Mouse (Mus musculus) spleen, adult 12 weeks (tissue): ENCODE data around the gene Pdss2.

Source experiments
- DNase-seq: peaks from one replicate; pipeline ENCODE4 v3.0.0; 2022; ENCODE audit warnings: low spot score

Pdss2 gene

GRCm38 (mm10) chr10:43312211-43312610, 90.9 kb downstream of the Pdss2 start:
- no peak for DNase-seq

- DNase-seq: no peak
Measured at GRCm38 (mm10) chr10:43312658-43313417, 91.6 kb downstream of the Pdss2 start.

DNA sequence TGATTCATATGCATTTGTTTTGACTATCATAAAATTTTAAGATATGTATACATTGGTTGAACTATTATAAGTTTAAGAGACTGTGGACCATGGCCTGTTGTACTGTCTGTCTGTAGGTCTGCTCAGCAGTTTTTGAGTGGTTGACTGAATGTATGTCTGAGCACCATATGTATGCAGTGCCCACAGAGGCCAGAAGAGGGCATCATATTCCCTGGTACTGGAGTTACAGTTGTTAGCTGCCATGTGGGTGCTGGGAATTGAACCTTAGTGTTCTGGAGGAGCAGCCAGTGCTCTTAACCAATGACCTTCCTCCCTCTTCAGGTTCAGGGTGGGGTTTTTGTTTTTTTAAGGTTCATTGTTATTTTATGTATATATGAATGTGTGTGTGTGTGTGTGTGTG, 93.9 kb downstream of the Pdss2 start:
- DNase-seq: no peak

DNA sequence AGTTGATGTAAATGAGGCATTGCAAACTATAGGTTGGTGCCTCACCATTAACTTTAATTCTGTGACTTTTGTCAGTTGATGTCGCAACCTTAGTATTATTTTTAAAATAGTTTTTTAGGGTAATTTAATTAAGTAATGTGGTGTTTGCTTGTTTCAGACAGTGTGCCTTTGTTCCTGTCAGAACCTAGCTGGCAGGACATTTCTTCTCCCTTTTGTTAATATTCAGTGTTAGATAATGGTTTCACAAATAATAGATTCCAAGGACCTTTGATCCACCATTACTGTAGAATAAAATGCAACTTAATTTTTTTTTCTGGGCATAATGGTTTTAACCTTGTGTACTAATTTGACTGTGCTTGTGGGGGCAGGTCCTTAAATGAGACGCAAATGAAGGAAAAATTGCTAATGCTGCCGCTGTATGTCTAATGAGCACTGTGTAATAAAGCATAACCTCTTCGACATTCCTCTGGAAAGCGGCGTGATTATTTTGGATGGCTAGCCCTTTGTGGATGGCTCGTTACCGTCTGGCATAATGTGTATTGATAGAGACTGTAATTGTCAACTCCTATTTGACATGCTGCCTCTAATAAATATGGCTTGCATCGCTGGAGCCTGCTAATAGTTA, 96.2 kb downstream of the Pdss2 start:
- no peak for DNase-seq

GRCm38 (mm10) chr10:43321019-43321418, 99.7 kb downstream of the Pdss2 start:
- DNase-seq: no peak

DNA sequence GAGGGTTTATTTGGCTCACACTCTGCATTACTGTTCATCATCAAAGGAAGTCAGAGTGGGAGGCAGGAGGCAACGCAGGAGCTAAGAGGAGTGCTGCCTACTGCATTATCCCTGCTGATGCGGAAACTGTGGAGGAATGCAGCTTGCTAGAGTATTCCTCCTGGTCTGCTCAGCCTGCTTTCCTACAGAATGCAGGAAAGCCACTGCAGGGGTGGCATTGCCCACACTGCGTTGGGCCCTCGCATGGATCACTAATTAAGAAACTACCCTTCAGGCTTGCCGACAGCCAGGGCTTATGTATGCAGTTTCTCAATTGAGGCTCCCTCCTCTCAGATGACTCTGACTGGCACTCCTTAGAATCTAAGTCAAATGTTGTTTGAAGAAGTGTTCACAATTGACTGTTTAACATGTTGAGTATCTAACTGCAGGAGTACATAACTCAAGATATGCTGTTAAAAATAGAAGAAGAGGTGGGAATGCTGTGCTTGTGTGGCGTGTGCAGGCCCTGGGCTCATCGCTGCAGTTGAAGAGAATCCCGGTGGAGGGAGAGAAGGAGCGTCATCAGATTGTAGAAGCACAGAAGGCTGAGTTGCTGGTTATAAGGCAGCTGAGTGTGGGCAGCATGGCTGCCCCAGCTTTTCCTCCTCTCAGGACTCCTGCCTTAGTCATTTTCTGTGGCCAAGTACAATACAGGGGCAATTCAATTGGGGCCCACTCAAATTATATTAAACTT, 101.3 kb downstream of the Pdss2 start:
- no peak for DNase-seq

DNA sequence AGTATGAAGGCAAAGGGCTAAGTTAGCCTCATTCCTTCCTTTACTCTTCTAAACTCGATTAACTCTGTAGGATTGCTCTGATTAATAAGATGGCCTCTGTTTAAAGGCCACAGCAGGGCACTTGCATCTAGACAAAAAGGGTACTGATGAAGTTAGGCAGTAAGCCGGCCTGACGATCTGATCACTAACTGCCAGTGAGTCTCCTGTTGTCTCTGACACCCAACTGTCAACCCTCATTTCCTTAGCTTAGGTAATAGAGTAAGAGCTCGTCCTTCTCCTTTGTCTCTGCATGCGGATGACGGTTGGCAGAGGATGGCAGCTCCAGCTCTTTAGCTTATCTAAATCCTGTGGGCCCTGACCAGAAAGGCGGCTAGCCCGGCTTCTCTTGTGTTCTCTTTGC, 102.1 kb downstream of the Pdss2 start:
- no peak for DNase-seq

GRCm38 (mm10) chr10:43329813-43330212, 108.5 kb downstream of the Pdss2 start:
- no peak for DNase-seq

- no peak for DNase-seq
Measured at GRCm38 (mm10) chr10:43330691-43331090, 109.4 kb downstream of the Pdss2 start.

DNA sequence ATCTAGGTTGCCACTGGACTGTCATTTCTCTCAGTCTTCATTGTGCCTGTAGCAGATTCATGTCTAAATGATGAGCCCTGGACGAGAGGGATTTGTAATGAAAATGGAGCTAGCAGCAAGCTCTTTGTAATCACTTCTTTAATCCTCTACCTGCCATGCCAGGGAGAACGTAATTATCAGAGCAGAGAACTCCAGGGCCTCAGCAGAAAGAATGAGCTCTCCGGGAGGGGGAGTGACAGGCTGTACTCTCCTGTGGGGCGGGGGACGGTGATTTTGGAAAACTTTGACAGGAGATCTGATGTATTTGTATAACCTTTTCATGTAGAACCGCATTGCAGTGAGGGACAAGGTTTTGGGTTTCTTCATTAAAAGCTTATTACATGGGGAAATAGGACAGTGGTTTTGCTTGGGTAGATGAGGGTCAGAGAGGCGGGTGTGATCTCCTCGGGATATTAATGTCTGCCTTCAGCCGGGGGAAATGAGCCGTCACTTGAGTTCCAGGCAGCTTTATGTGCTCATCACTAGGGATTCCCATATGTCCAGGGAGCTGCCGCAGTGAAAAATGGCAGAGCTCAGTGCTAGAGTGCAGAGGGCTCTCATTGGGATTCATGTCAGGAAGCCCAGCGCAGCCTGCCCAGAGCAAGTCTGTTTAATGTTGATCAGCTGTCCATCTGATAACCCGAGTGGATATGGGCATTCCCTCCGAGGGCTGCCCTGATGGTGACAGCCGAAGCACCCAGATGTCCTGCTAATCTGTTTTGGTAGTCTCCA, 110.8 kb downstream of the Pdss2 start:
- DNase-seq: no peak

DNA sequence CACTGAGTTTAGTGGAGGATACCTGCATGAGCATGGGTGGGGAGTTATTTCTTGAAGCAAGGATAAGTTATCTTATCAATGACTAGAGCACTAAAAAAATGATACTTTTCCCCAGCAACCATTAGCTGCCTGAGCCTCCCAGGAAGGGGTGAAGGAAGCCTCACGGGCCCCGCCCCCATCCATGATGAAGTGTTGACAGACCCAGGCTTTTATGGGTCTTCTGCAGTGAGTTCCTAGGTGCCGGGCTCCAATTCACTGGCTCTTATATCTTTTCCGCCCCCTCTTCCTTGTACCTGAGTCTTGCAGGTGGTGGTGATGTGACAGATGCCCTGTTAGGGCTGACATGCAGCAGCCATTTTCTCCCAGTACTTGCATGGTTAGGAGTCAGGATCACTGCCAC, 114.6 kb downstream of the Pdss2 start:
- no peak for DNase-seq

DNA sequence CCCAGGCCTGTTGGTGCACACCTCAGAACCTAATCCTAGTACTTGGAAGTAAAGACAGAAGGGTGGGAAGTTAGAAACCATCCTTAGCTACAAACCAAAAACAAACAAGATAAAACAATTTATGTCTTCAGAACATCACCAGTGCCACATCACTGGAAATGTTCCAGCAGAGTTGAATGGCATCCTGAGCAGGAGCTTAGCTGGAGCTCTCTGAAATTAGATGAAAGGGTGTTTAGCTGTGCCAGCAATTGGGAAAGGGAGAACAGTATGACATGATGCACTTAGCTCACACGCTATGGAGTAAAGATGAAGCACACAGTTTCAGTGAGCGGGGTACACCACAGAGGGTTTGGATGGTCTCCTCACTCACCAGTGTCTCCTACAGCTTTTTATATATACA, 115.8 kb downstream of the Pdss2 start:
- DNase-seq: no peak

DNA sequence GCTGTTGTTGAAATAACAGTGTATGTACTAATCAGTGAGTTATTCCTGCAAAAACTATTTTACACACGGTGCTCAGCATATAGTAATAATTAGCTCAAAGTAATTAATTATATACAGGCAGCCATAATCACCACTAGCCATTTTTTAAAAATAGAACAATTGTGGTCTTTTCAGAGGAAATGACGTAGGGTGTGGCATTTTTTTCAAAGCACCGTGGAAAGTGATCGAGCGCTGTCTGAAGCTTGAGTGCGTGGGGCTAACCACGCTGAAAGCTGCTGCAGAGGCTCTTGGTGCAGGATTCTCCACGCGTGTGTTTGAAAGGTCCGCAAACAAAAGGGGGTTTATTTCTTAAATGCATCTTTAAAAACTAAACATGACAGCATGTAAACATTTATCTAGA, 118.5 kb downstream of the Pdss2 start:
- no peak for DNase-seq

DNA sequence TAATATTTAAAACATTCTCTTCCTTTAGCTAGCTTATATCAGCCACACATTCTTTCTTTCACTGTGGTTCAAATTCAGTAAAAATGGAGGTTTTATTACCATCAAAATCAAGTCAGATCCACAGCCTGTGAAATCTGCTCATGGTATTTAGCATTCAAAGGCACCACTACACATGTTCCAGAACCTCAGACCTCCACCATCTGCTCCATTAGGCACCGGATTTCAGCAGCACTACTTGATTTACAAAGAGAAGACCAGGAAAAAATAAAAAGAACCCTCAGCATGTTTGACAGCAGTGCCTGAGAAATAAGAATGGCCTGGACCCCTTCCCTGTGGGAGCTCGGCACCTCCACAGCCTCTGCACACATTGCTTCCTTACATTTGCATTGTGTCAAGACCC, 128.4 kb downstream of the Pdss2 start:
- no peak for DNase-seq

GRCm38 (mm10) chr10:43357884-43358283, 136.6 kb downstream of the Pdss2 start:
- no peak for DNase-seq

GRCm38 (mm10) chr10:43362947-43363346, 141.7 kb downstream of the Pdss2 start:
- DNase-seq: no peak

- no peak for DNase-seq
Measured at GRCm38 (mm10) chr10:43363431-43363851, 142.2 kb downstream of the Pdss2 start.

DNA sequence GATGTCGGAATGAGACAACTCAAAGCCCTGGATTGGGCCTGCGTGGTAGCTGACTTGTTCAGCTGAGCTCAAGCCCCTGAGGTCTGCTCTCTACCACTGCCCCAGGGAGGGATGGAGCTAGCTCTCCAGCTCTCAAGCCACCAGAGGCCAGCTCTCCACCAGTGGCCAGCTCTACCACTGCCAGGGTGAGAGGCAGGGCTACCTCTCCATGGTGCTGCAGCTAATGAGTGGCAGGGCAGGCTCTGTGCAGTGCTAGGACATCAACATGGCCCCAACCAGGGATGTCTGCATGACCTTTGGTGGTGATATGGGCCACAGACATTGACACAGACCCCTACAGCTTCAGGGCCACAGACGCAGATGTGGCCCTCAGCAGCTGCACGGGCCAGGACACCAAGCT, 144.6 kb downstream of the Pdss2 start:
- DNase-seq: no peak

DNA sequence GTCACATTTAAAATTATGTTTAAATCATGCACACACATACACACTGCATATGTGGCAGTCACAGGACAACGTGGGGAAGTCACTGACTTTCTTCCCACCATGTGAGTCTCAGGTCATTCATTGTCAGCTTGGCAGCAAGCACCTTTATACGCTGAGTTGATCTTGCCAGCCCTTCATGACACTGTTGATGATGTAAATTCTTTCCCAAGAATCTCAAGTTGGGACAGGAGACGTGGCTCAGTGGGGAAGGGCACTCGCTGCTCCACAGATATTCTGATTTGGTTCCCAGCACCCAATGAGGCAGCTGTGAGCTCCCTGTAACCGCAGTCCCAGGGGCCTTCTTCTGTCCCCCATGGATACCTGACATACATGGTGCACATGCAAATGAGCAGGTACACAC, 147.3 kb downstream of the Pdss2 start:
- no peak for DNase-seq

- DNase-seq: peak; percentile 4
Measured at GRCm38 (mm10) chr10:43372315-43372714, 151.0 kb downstream of the Pdss2 start.

DNA sequence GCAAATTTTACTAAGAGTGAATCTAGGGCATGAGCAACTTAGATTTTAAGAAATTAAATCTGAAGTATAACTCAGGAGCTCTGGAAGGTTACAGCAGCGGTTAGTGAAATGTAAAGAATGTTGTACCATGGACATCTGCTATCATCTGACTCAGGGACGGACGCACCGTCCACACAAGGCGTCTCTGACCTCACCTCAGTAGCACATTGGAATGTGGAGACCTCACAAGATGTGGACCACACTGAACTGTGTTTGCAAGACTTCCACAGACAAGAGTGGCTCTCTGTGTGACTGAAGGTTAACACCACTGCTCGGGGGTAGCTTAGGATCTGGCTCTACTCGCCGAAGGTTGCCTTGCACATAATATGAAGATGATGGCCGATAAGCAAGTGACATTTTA, 151.7 kb downstream of the Pdss2 start:
- DNase-seq: no peak

GRCm38 (mm10) chr10:43373666-43374065, 152.4 kb downstream of the Pdss2 start:
- no peak for DNase-seq
